Mouse (Mus musculus) erythroid progenitor cell, adult 5-6 weeks (primary cell): ENCODE measurements around the gene Cdc14a. TPM values are rescaled to one million over a fixed set of nuclear protein-coding genes. Genes with fewer than 3 reads are reported as not detected.

Experiments
- ATAC-seq: replicated peaks from 2 replicates; pipeline ENCODE4 v1.8.0; 2016; ENCODE audit warnings: moderate number of reproducible peaks, mild to moderate bottlenecking, moderate TSS enrichment, inconsistent platforms; ENCODE audit not compliant: poor library complexity, low FRiP score, severe bottlenecking
- total RNA-seq, 2 experiments: library from RNA; stranded (forward) in 1 of 2; stranded (reverse) in 1 of 2; fragments of 150-400 nt in 1 of 2; fragments of 186-747, 209-891 nt in 1 of 2; gene quantifications; 2 replicates each; pipeline versions ENCODE4 v1.2.3 to v1.2.4; 2015 to 2017; ENCODE audit warnings: low replicate concordance in 2 of 2

The Cdc14a gene
- total RNA-seq, 2 experiments from 2014 or later, result 23.5 to 25.6 TPM

- no peak for ATAC-seq
Observed at GRCm38 (mm10) chr3:116290041-116290815, 133.6 kb downstream of the Cdc14a start.

- ATAC-seq, result no peak
Observed at GRCm38 (mm10) chr3:116288833-116289232, 135.0 kb downstream of the Cdc14a start.

- ATAC-seq, result no peak
Observed at GRCm38 (mm10) chr3:116284735-116285134, 139.1 kb downstream of the Cdc14a start.

- ATAC-seq, result no peak
Observed at GRCm38 (mm10) chr3:116283996-116284395, 139.8 kb downstream of the Cdc14a start.

- no peak for ATAC-seq
Observed at GRCm38 (mm10) chr3:116281663-116282062, 142.2 kb downstream of the Cdc14a start.

GRCm38 (mm10) chr3:116277146-116277545, 146.7 kb downstream of the Cdc14a start:
- ATAC-seq, result no peak

GRCm38 (mm10) chr3:116271679-116272078, 152.2 kb downstream of the Cdc14a start:
- ATAC-seq, result no peak

- 0 out of 2 replicates have a peak, but pooled peaks have one; percentile 25 for ATAC-seq
Observed at GRCm38 (mm10) chr3:116267036-116267654, 156.7 kb downstream of the Cdc14a start.

GRCm38 (mm10) chr3:116266360-116266759, 157.5 kb downstream of the Cdc14a start:
- ATAC-seq, result no peak

GRCm38 (mm10) chr3:116263977-116264376, 159.9 kb downstream of the Cdc14a start:
- ATAC-seq, result no peak

GRCm38 (mm10) chr3:116263061-116263460, 160.8 kb downstream of the Cdc14a start:
- no peak for ATAC-seq

- ATAC-seq, result no peak
Observed at GRCm38 (mm10) chr3:116256104-116256503, 167.7 kb downstream of the Cdc14a start.

GRCm38 (mm10) chr3:116253077-116253531, 170.7 kb downstream of the Cdc14a start, which contains the start of gene Gpr88:
Gpr88 (minus strand) TSS chr3:116253503.
- no peak for ATAC-seq

- ATAC-seq, result 0 out of 2 replicates have a peak, but pooled peaks have one; percentile 14
Observed at GRCm38 (mm10) chr3:116252255-116253040, 171.4 kb downstream of the Cdc14a start.

GRCm38 (mm10) chr3:116251481-116252254, 172.2 kb downstream of the Cdc14a start:
- ATAC-seq, result no peak

- ATAC-seq, result no peak
Observed at GRCm38 (mm10) chr3:116249026-116249425, 174.8 kb downstream of the Cdc14a start.

- ATAC-seq, result no peak
Observed at GRCm38 (mm10) chr3:116244476-116244875, 179.4 kb downstream of the Cdc14a start.

- ATAC-seq, result no peak
Observed at GRCm38 (mm10) chr3:116242685-116243084, 181.1 kb downstream of the Cdc14a start.

GRCm38 (mm10) chr3:116237527-116237926, 186.3 kb downstream of the Cdc14a start:
- no peak for ATAC-seq

GRCm38 (mm10) chr3:116236856-116237255, 187.0 kb downstream of the Cdc14a start:
- no peak for ATAC-seq
